Mouse (Mus musculus) embryonic fibroblast, embryonic 13.5 days (primary cell): ENCODE measurements at regions not wholly inside any gene's neighbourhood (a gene's known extent, or its start where the extent isn't known, plus 50 kb on each side); places are given as distances from the start of the nearest gene placed in this dataset.

Experiments used
- CTCF ChIP-seq: IDR thresholded peaks from 2 replicates; pipeline ENCODE4 v1.5.1; 2011; ENCODE audit warnings: mild to moderate bottlenecking, control low read depth, low read length, moderate library complexity, borderline replicate concordance; ENCODE audit not compliant: insufficient read depth
- POLR2A ChIP-seq: IDR thresholded peaks from 2 replicates; pipeline ENCODE4 v1.6.1; 2011; ENCODE audit warnings: low read depth, mild to moderate bottlenecking, control low read depth, low read length, moderate library complexity

DNA sequence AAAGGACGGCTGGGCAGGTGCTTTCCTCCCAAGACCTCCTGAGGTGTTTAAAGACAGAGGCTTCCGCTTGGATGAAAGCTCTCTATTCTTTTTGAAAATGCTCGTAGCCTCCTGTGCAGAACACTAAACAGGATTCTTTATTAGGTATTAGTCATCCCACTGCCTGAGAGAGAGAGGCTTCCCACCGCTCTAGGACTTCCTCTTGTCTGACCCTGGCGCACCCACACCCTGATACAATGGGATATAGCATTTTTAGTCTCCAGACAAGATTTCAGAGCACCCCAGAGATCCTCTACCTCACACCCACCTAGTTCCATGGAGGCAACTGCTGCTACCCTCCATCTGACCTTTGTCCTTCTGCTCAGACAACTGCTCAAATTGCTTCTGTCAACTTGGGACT lies 144.0 kb upstream of the Unc93a2 start:
- no peak for TF ChIP-seq POLR2A
- TF ChIP-seq CTCF, result no peak
